Mouse (Mus musculus) lung, postnatal 0 days (tissue): ENCODE data around the gene Pank1. TPM values are rescaled to one million over a fixed set of nuclear protein-coding genes. Genes with fewer than 3 reads are reported as not detected.
A peak's percentile ranks its signal among the peaks of the same experiment; 100 is the strongest.

Experiments
- ATAC-seq: fragments of 200-750 bp; cut with Nextera tagmentation; 2 replicates; pipeline ENCODE4 v1.8.0; 2017; ENCODE audit warnings: moderate library complexity
- DNase-seq: peaks from one replicate; pipeline ENCODE4 v3.0.0-alpha.2; 2016; ENCODE audit warnings: low spot score
- H3K27ac ChIP-seq: fragments of 300-500 bp; sonication (generic); 2 replicates; pipeline ENCODE4 v1.5.1; 2014; ENCODE audit warnings: antibody characterized with exemption, mild to moderate bottlenecking, low read length, mixed read lengths
- H3K27me3 ChIP-seq: fragments of 300-500 bp; sonication (generic); replicated peaks from 2 replicates; pipeline ENCODE4 v1.6.1; 2014; ENCODE audit warnings: low read length, mixed read lengths; ENCODE audit not compliant: insufficient read depth
- H3K36me3 ChIP-seq: fragments of 300-500 bp; sonication (generic); 2 replicates; pipeline ENCODE4 v1.6.1; 2014; ENCODE audit warnings: low read length, mixed read lengths; ENCODE audit not compliant: insufficient read depth
- H3K4me1 ChIP-seq: fragments of 300-500 bp; sonication (generic); 2 replicates; pipeline ENCODE4 v1.6.1; 2014; ENCODE audit warnings: antibody characterized with exemption, low read depth, low read length, mixed read lengths; ENCODE audit not compliant: insufficient read depth
- H3K4me2 ChIP-seq: fragments of 300-500 bp; sonication (generic); replicated peaks from 2 replicates; pipeline ENCODE4 v1.6.1; 2014; ENCODE audit warnings: low read depth, mild to moderate bottlenecking, low read length, moderate library complexity, mixed read lengths
- H3K4me3 ChIP-seq: fragments of 300-500 bp; sonication (generic); 2 replicates; pipeline ENCODE4 v1.5.1; 2014; ENCODE audit warnings: low read depth, low read length
- H3K9ac ChIP-seq: fragments of 300-500 bp; sonication (generic); replicated peaks from 2 replicates; pipeline ENCODE4 v1.6.1; 2014; ENCODE audit warnings: low read depth, mild to moderate bottlenecking
- H3K9me3 ChIP-seq: fragments of 300-500 bp; sonication (generic); 2 replicates; pipeline ENCODE4 v1.6.1; 2016; ENCODE audit warnings: low read length, mixed read lengths
- CTCF ChIP-seq: IDR thresholded peaks from 2 replicates; pipeline ENCODE4 v1.5.1; 2016; ENCODE audit warnings: antibody characterized with exemption, mild to moderate bottlenecking
- EP300 ChIP-seq: IDR thresholded peaks from 2 replicates; pipeline ENCODE4 v1.6.1; 2016; ENCODE audit warnings: antibody characterized with exemption, mild to moderate bottlenecking, control low read depth
- WGBS: fragments of 180-500 bp; shearing (Covaris S2); extraction: QIAGEN DNeasy Blood & Tissue Kit; methylation state at CpG from one replicate; pipeline ENCODE4 v1.1.7; 2014; 5-methylcytosine and 5-hydroxymethylcytosine counted together
- polyA plus RNA-seq: library from polyadenylated mRNA; unstranded; fragments of >200 nt; fragmentation: Nextera tagmentation; extraction: Ambion mirVana; gene quantifications from 2 replicates; pipeline ENCODE4 v1.2.1, GENCODE M21; 2015

The Pank1 gene
- polyA plus RNA-seq, 1 experiment from 2014 or later: 5.6 TPM

- Histone ChIP-seq H3K9me3 (no peaks in the 10 kb centered on the region), H3K36me3 (no peaks in the 10 kb centered on the region), H3K27ac (no peak overlapping the region), H3K27me3 (no peaks in the 10 kb centered on the region), H3K4me2 (no peak overlapping the region), H3K9ac (no peak overlapping the region), H3K4me3 (no peak overlapping the region), H3K4me1 (no peaks in the 10 kb centered on the region)
- DNase-seq (no peak), ATAC-seq (no peak)
- WGBS: 82% methylated on average over 5 of the region's 5 CpGs
- TF ChIP-seq EP300 (no peak), CTCF (no peak)
Observed at GRCm38 (mm10) chr19:34819577-34820170, 59.6 kb downstream of the Pank1 start.

- DNase-seq: no peak
- H3K27me3 ChIP-seq: no peaks in the 10 kb centered on the region
- TF ChIP-seq EP300 (no peak), CTCF (no peak)
- no peak for ATAC-seq
- no peak overlapping the region for H3K9ac ChIP-seq
- H3K9me3 ChIP-seq: no peaks in the 10 kb centered on the region
- H3K36me3 ChIP-seq: no peaks in the 10 kb centered on the region
- no peak overlapping the region for H3K27ac ChIP-seq
- no peak overlapping the region for H3K4me3 ChIP-seq
- 87% methylated on average over 4 of the region's 4 CpGs for WGBS
- H3K4me1 ChIP-seq: no peaks in the 10 kb centered on the region
- H3K4me2 ChIP-seq: no peak overlapping the region
Observed at GRCm38 (mm10) chr19:34815371-34815770, 63.9 kb downstream of the Pank1 start.

GRCm38 (mm10) chr19:34814696-34815095 is 64.6 kb downstream of the Pank1 start:
- Histone ChIP-seq H3K4me2 (no peak overlapping the region), H3K27ac (no peak overlapping the region), H3K36me3 (no peaks in the 10 kb centered on the region), H3K9ac (no peak overlapping the region), H3K4me1 (no peaks in the 10 kb centered on the region), H3K27me3 (no peaks in the 10 kb centered on the region), H3K4me3 (no peak overlapping the region), H3K9me3 (no peaks in the 10 kb centered on the region)
- no peak for TF ChIP-seq EP300
- no peak for TF ChIP-seq CTCF
- DNase-seq (no peak), ATAC-seq (no peak)
- WGBS: 64% methylated on average over 4 of the region's 4 CpGs

DNA sequence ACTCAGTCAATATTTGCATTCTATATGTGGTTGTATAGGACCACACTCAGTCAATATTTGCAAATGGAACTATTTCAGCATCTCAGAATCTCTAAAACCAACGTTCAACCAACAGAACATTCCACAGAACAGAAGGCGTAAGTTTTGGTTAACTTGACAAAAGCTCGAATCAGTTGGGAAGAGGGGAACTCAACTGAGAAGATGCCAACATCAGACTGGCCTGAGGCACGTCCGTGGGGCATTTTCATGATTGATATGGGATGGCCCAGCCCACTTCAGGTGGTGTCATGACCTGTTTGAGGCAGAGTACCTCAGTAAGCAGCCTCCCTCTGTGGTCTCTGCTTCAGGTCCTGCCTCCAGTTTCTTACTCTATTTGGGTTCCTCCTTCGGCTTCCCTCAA is 65.3 kb downstream of the Pank1 start:
- no peaks in the 10 kb centered on the region for H3K36me3 ChIP-seq
- no peak for ATAC-seq
- H3K4me3 ChIP-seq: no peak overlapping the region
- no peak for DNase-seq
- H3K4me2 ChIP-seq: no peak overlapping the region
- H3K9ac ChIP-seq: no peak overlapping the region
- no peak for TF ChIP-seq CTCF
- no peak for TF ChIP-seq EP300
- H3K4me1 ChIP-seq: no peaks in the 10 kb centered on the region
- H3K27me3 ChIP-seq: no peaks in the 10 kb centered on the region
- WGBS: 79% methylated on average over 6 of the region's 6 CpGs
- no peak overlapping the region for H3K27ac ChIP-seq
- no peaks in the 10 kb centered on the region for H3K9me3 ChIP-seq

GRCm38 (mm10) chr19:34813533-34813932 is 65.7 kb downstream of the Pank1 start:
- no peaks in the 10 kb centered on the region for H3K4me1 ChIP-seq
- no peak for TF ChIP-seq CTCF
- TF ChIP-seq EP300: no peak
- H3K9ac ChIP-seq: no peak overlapping the region
- H3K4me3 ChIP-seq: no peak overlapping the region
- no peak overlapping the region for H3K27ac ChIP-seq
- H3K9me3 ChIP-seq: no peaks in the 10 kb centered on the region
- ATAC-seq (no peak), DNase-seq (no peak)
- H3K4me2 ChIP-seq: no peak overlapping the region
- WGBS: 93% methylated on average over 2 of the region's 2 CpGs
- no peaks in the 10 kb centered on the region for H3K36me3 ChIP-seq
- no peaks in the 10 kb centered on the region for H3K27me3 ChIP-seq

DNA sequence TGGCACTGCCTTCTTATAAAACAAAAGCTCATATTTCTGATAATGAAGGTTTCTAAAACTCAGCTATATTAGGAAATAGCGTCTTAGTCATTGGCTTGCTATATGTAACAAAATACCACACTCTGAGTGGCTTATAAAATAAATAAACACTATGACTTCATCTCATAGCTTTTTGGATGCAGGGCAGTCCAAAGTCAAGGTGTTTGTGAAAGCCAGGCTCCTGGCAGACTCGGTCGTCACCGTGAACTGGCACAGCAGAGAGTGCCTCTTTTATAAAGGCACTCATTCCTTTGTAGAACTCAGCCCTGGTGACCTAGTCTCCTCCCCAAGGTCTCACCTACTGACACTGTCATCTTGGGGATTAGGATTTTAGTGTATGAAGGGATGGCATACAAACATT is 66.5 kb downstream of the Pank1 start:
- TF ChIP-seq CTCF (no peak), EP300 (no peak)
- Histone ChIP-seq H3K27me3 (no peaks in the 10 kb centered on the region), H3K9me3 (no peaks in the 10 kb centered on the region), H3K36me3 (no peaks in the 10 kb centered on the region), H3K4me3 (no peak overlapping the region), H3K4me2 (no peak overlapping the region), H3K9ac (no peak overlapping the region), H3K27ac (no peak overlapping the region), H3K4me1 (no peaks in the 10 kb centered on the region)
- DNase-seq: peak; percentile 6
- 67% methylated on average over 4 of the region's 4 CpGs for WGBS
- no peak for ATAC-seq

GRCm38 (mm10) chr19:34807173-34807572 is 72.1 kb downstream of the Pank1 start:
- TF ChIP-seq EP300: no peak
- no peak for TF ChIP-seq CTCF
- 81% methylated on average over 5 of the region's 5 CpGs for WGBS
- Histone ChIP-seq H3K27ac (no peak overlapping the region), H3K4me2 (no peak overlapping the region), H3K9ac (no peak overlapping the region), H3K27me3 (no peaks in the 10 kb centered on the region), H3K36me3 (no peaks in the 10 kb centered on the region), H3K9me3 (no peaks in the 10 kb centered on the region), H3K4me3 (no peak overlapping the region), H3K4me1 (no peaks in the 10 kb centered on the region)
- ATAC-seq (no peak), DNase-seq (no peak)
